Mouse (Mus musculus): ENCODE results near the gene Ipo13. TPM values are rescaled to one million over a fixed set of nuclear protein-coding genes. Genes with fewer than 3 reads are reported as not detected.

Gene Ipo13
- polyA plus RNA-seq, 2 experiments, result 38.8 to 63.4 TPM

GRCm38 (mm10) chr4:117860570-117860969, 54.2 kb downstream of the Ipo13 start:
- no peak overlapping the region for H3K4me2 ChIP-seq (replicated peaks; ENCODE audit: low read depth, low read length, severe bottlenecking)
- no peak for TF ChIP-seq POLR2A (IDR thresholded peaks at IDR 0.05; ENCODE audit: borderline replicate concordance, extremely low read depth, insufficient read depth, insufficient read length)
- H3K27ac ChIP-seq (replicated peaks; ENCODE audit: low read depth, low read length), result no peak overlapping the region
- H3K9me3 ChIP-seq (ENCODE audit: control insufficient read depth, low read length), result no peaks in the 10 kb centered on the region
- ATAC-seq (ENCODE audit: low FRiP score, low read depth) (no peak), DNase-seq (ENCODE audit: low spot score) (no peak)
- 81% methylated on average over 9 of the region's 9 CpGs for WGBS
- H3K27me3 ChIP-seq (ENCODE audit: control insufficient read depth, insufficient read depth, low read length), result no peaks in the 10 kb centered on the region
- no peaks in the 10 kb centered on the region for H3K4me1 ChIP-seq (ENCODE audit: control insufficient read depth, insufficient read depth, low read length)
- H3K9ac ChIP-seq (ENCODE audit: low read depth, low read length, severe bottlenecking), result no peak overlapping the region
- no peak overlapping the region for H3K4me3 ChIP-seq (replicated peaks; ENCODE audit: low read length)
- H3K36me3 ChIP-seq (ENCODE audit: control insufficient read depth, insufficient read depth, low read length), result peaks cover 19% of the 10 kb centered on the region

- Histone ChIP-seq H3K27ac (replicated peaks; ENCODE audit: low read depth, low read length) (no peak overlapping the region), H3K9ac (ENCODE audit: low read depth, low read length, severe bottlenecking) (no peak overlapping the region), H3K9me3 (ENCODE audit: control insufficient read depth, low read length) (no peaks in the 10 kb centered on the region), H3K4me3 (replicated peaks; ENCODE audit: low read length) (no peak overlapping the region), H3K4me2 (replicated peaks; ENCODE audit: low read depth, low read length, severe bottlenecking) (no peak overlapping the region), H3K4me1 (ENCODE audit: control insufficient read depth, insufficient read depth, low read length) (no peaks in the 10 kb centered on the region), H3K27me3 (ENCODE audit: control insufficient read depth, insufficient read depth, low read length) (no peaks in the 10 kb centered on the region), H3K36me3 (ENCODE audit: control insufficient read depth, insufficient read depth, low read length) (peaks cover 15% of the 10 kb centered on the region)
- WGBS, result 74% methylated on average over 3 of the region's 3 CpGs
- ATAC-seq (ENCODE audit: low FRiP score, low read depth) (no peak), DNase-seq (ENCODE audit: low spot score) (no peak)
- no peak for TF ChIP-seq POLR2A (IDR thresholded peaks at IDR 0.05; ENCODE audit: borderline replicate concordance, extremely low read depth, insufficient read depth, insufficient read length)
Measured at GRCm38 (mm10) chr4:117858794-117859193, 56.0 kb downstream of the Ipo13 start.

GRCm38 (mm10) chr4:117855146-117855545, 59.7 kb downstream of the Ipo13 start:
- Histone ChIP-seq H3K4me3 (replicated peaks; ENCODE audit: low read length) (no peak overlapping the region), H3K27me3 (ENCODE audit: control insufficient read depth, insufficient read depth, low read length) (no peaks in the 10 kb centered on the region), H3K9me3 (ENCODE audit: control insufficient read depth, low read length) (no peaks in the 10 kb centered on the region), H3K36me3 (ENCODE audit: control insufficient read depth, insufficient read depth, low read length) (peaks cover 15% of the 10 kb centered on the region), H3K4me2 (replicated peaks; ENCODE audit: low read depth, low read length, severe bottlenecking) (no peak overlapping the region), H3K27ac (replicated peaks; ENCODE audit: low read depth, low read length) (no peak overlapping the region), H3K9ac (ENCODE audit: low read depth, low read length, severe bottlenecking) (no peak overlapping the region), H3K4me1 (ENCODE audit: control insufficient read depth, insufficient read depth, low read length) (no peaks in the 10 kb centered on the region)
- no peak for TF ChIP-seq POLR2A (IDR thresholded peaks at IDR 0.05; ENCODE audit: borderline replicate concordance, extremely low read depth, insufficient read depth, insufficient read length)
- 69% methylated on average over 9 of the region's 9 CpGs for WGBS
- no peak for DNase-seq (ENCODE audit: low spot score)
- no peak for ATAC-seq (ENCODE audit: low FRiP score, low read depth)

GRCm38 (mm10) chr4:117852152-117852868, 62.5 kb downstream of the Ipo13 start:
- Histone ChIP-seq H3K27me3 (ENCODE audit: control insufficient read depth, insufficient read depth, low read length) (no peaks in the 10 kb centered on the region), H3K4me3 (replicated peaks; ENCODE audit: low read length) (no peak overlapping the region), H3K4me1 (ENCODE audit: control insufficient read depth, insufficient read depth, low read length) (no peaks in the 10 kb centered on the region), H3K4me2 (replicated peaks; ENCODE audit: low read depth, low read length, severe bottlenecking) (no peak overlapping the region), H3K27ac (replicated peaks; ENCODE audit: low read depth, low read length) (no peak overlapping the region), H3K9ac (ENCODE audit: low read depth, low read length, severe bottlenecking) (no peak overlapping the region), H3K9me3 (ENCODE audit: control insufficient read depth, low read length) (no peaks in the 10 kb centered on the region), H3K36me3 (ENCODE audit: control insufficient read depth, insufficient read depth, low read length) (peaks cover 16% of the 10 kb centered on the region)
- ATAC-seq (ENCODE audit: low FRiP score, low read depth) (no peak), DNase-seq (ENCODE audit: low spot score) (no peak)
- no peak for TF ChIP-seq POLR2A (IDR thresholded peaks at IDR 0.05; ENCODE audit: borderline replicate concordance, extremely low read depth, insufficient read depth, insufficient read length)
- 85% methylated on average over 10 of the region's 10 CpGs for WGBS

- Histone ChIP-seq H3K36me3 (ENCODE audit: control insufficient read depth, insufficient read depth, low read length) (peaks cover 13% of the 10 kb centered on the region; the same call in 1 of the 2 replicates), H3K4me3 (replicated peaks; ENCODE audit: low read length) (no peak overlapping the region), H3K27ac (replicated peaks; ENCODE audit: low read depth, low read length) (no peak overlapping the region), H3K4me1 (ENCODE audit: control insufficient read depth, insufficient read depth, low read length) (no peaks in the 10 kb centered on the region), H3K27me3 (ENCODE audit: control insufficient read depth, insufficient read depth, low read length) (no peaks in the 10 kb centered on the region), H3K9me3 (ENCODE audit: control insufficient read depth, low read length) (no peaks in the 10 kb centered on the region), H3K4me2 (replicated peaks; ENCODE audit: low read depth, low read length, severe bottlenecking) (no peak overlapping the region), H3K9ac (ENCODE audit: low read depth, low read length, severe bottlenecking) (no peak overlapping the region)
- WGBS, result 73% methylated on average over 7 of the region's 7 CpGs
- TF ChIP-seq POLR2A (IDR thresholded peaks at IDR 0.05; ENCODE audit: borderline replicate concordance, extremely low read depth, insufficient read depth, insufficient read length), result no peak
- DNase-seq (ENCODE audit: low spot score), result no peak
- ATAC-seq (ENCODE audit: low FRiP score, low read depth), result no peak
Measured at GRCm38 (mm10) chr4:117850871-117851270, 63.9 kb downstream of the Ipo13 start.

Data from limb, embryonic 14.5 days (tissue).